Mouse (Mus musculus) embryonic facial prominence, embryonic 12.5 days (tissue): ENCODE data around the gene Fam117a. TPM values are rescaled to one million over a fixed set of nuclear protein-coding genes. Genes with fewer than 3 reads are reported as not detected.

ENCODE experiments used
- ATAC-seq: fragments of 200-750 bp; cut with Nextera tagmentation; 2 replicates; pipeline ENCODE4 v1.8.0; 2017; ENCODE audit not compliant: insufficient number of reproducible peaks, insufficient read depth, low FRiP score, low TSS enrichment
- H3K27ac ChIP-seq: fragments of 300-500 bp; sonication (generic); 2 replicates; pipeline ENCODE4 v1.5.1; 2016; ENCODE audit warnings: mild to moderate bottlenecking
- H3K27me3 ChIP-seq: fragments of 300-500 bp; sonication (generic); 2 replicates; pipeline ENCODE4 v1.6.1; 2016; ENCODE audit warnings: mild to moderate bottlenecking, moderate library complexity
- H3K36me3 ChIP-seq: fragments of 300-500 bp; sonication (generic); 2 replicates; pipeline ENCODE4 v1.6.1; 2016; ENCODE audit warnings: mild to moderate bottlenecking
- H3K4me1 ChIP-seq: fragments of 300-500 bp; sonication (generic); 2 replicates; pipeline ENCODE4 v1.6.1; 2016
- H3K4me2 ChIP-seq: fragments of 300-500 bp; sonication (generic); replicated peaks from 2 replicates; pipeline ENCODE4 v1.6.1; 2016; ENCODE audit warnings: mild to moderate bottlenecking, moderate library complexity
- H3K4me3 ChIP-seq: fragments of 300-500 bp; sonication (generic); 2 replicates; pipeline ENCODE4 v1.5.1; 2016; ENCODE audit warnings: mild to moderate bottlenecking
- H3K9ac ChIP-seq: fragments of 300-500 bp; sonication (generic); 2 replicates; pipeline ENCODE4 v1.6.1; 2016; ENCODE audit warnings: mild to moderate bottlenecking, moderate library complexity
- H3K9me3 ChIP-seq: fragments of 300-500 bp; sonication (generic); 2 replicates; pipeline ENCODE4 v1.6.1; 2016; ENCODE audit warnings: mild to moderate bottlenecking, moderate library complexity
- WGBS: fragments of 180-500 bp; shearing (Covaris S2); methylation state at CpG from one replicate; pipeline ENCODE4 v1.1.7; 2016; 5-methylcytosine and 5-hydroxymethylcytosine counted together
- polyA plus RNA-seq: library from polyadenylated mRNA; unstranded; fragments of >200 nt; fragmentation: Nextera tagmentation; extraction: Ambion mirVana; gene quantifications from 2 replicates; pipeline ENCODE4 v1.2.1, GENCODE M21; 2016

Gene Fam117a
- 18.8 and 20.3 TPM in 2 replicates for polyA plus RNA-seq

DNA sequence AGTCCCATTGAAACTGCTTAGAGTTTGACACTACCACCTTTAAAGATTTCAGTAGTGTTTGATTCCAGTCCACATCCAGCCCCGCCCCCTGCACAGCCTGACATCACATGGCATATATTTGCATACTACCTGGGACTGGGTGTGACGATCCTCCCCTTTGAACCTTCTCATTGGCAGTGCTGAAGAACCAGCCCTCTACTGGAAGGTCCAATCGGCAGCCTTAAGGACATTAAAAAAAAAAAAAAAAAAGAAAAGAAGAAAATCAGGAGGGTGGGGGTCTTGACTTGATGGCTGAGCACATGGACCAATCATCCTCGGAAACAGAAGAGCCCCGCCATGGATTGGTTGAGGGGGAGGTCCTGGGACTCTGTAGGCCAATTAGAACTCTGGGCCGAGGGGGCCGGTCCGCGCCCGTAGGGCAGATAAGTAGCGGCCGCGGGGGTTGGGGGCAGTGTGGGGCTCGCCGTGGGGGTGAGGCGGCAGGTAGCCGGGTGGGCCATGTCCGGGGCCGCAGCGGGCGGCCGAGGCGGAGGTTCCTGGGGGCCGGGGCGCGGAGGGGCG is at the start of gene Fam117a:
Gene Fam117a, plus strand, starts transcription at position 451 of the 561 bp plus-strand sequence.
- Histone ChIP-seq H3K36me3 (no peaks in the 10 kb centered on the region), H3K9ac (peak within 1 kb of the TSS; percentile 83), H3K9me3 (no peaks in the 10 kb centered on the region), H3K27ac (peak within 1 kb of the TSS; percentile 74), H3K4me1 (peaks cover 33% of the 10 kb centered on the region), H3K4me2 (peak within 1 kb of the TSS; percentile 54), H3K27me3 (no peaks in the 10 kb centered on the region), H3K4me3 (peak within 1 kb of the TSS; percentile 95)
- WGBS = 2% methylated on average over 15 of the region's 27 CpGs
- ATAC-seq = peak; percentile 96

DNA sequence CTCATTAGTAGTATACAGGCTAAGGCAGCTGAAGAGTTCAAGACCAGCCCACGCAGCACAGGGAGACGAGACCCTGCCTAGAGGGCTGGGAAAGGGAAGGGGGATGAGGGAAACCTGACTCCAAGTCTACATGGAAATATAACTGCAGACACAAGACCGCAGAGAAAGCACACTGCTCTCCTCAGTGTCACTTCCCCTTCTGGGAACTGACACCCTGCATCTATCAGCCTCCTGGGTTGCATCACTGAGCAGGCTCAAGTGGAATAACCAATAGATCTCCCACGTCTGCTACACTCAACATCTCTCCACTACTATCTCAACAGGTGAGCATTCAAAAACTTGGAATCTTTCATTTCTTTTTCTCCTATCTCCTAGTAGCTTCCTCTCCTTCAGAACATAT is 44.8 kb upstream of the Fam117a start:
- 85% methylated on average over 4 of the region's 4 CpGs for WGBS

DNA sequence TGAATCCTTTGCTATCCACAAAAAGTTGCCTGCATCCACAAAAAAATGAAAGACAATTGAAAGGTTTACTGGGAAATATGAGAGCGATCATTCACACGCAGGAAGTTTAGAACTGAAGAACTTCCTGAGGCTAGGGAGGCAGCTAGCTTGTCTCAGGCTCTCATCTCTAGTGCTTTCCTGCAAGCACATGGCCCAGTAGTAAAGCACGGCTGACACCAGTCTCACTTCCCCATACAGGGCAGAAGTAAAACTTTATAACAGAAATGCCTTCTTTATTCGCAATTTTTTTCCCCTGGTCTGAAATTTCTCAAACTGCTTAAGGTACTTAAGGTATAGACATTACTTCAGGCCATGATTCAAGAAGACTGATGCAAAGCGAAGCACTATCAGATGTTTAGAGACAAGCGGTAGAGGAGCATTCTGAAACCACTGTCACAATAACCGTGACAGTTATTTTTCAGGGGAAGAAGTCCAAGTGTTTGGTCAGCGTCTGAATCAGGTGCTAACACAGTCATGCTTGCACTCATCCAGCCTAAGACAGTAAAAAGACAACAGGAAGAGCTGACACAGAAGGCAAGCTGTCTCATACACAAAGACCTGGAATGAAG is 43.7 kb upstream of the Fam117a start:
- no peak overlapping the region for H3K9ac ChIP-seq
- no peak for ATAC-seq
- H3K27ac ChIP-seq = no peak overlapping the region
- no peak overlapping the region for H3K4me2 ChIP-seq
- H3K9me3 ChIP-seq = no peaks in the 10 kb centered on the region
- WGBS = 94% methylated on average over 8 of the region's 8 CpGs
- no peak overlapping the region for H3K4me3 ChIP-seq
- no peaks in the 10 kb centered on the region for H3K4me1 ChIP-seq
- H3K36me3 ChIP-seq = peaks cover 76% of the 10 kb centered on the region
- H3K27me3 ChIP-seq = no peaks in the 10 kb centered on the region

More for the DNA sequence above, 44.8 kb upstream of the Fam117a start:
- H3K4me2 ChIP-seq = no peak overlapping the region
- no peak overlapping the region for H3K27ac ChIP-seq
- no peaks in the 10 kb centered on the region for H3K9me3 ChIP-seq
- H3K27me3 ChIP-seq = no peaks in the 10 kb centered on the region
- H3K9ac ChIP-seq = no peak overlapping the region
- ATAC-seq = no peak
- H3K4me3 ChIP-seq = no peak overlapping the region
- H3K4me1 ChIP-seq = no peaks in the 10 kb centered on the region
- peaks cover 76% of the 10 kb centered on the region for H3K36me3 ChIP-seq

DNA sequence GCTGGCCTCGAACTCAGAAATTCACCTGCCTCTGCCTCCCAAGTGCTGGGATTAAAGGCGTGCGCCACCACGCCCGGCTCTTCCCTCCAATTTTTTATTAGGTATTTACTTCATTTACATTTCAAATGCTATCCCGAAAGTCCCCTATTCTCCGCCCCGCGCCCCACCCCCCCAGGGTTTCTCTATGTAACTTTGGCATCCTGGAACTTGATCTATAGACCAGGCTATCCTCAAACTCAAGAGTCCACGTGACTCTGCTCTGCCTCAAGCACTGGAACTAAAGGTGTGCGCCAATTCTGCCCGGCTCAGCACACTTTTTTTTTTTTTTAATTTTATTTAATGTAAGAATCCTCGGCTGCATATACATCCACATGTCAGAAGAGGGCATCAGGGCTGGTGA is 41.1 kb upstream of the Fam117a start:
- H3K4me3 ChIP-seq = no peak overlapping the region
- WGBS = 96% methylated on average over 13 of the region's 13 CpGs
- H3K27ac ChIP-seq = no peak overlapping the region
- H3K36me3 ChIP-seq = peaks cover 74% of the 10 kb centered on the region
- H3K9me3 ChIP-seq = no peaks in the 10 kb centered on the region
- no peak overlapping the region for H3K9ac ChIP-seq
- no peak for ATAC-seq
- H3K4me1 ChIP-seq = no peaks in the 10 kb centered on the region
- H3K4me2 ChIP-seq = no peak overlapping the region
- H3K27me3 ChIP-seq = no peaks in the 10 kb centered on the region

DNA sequence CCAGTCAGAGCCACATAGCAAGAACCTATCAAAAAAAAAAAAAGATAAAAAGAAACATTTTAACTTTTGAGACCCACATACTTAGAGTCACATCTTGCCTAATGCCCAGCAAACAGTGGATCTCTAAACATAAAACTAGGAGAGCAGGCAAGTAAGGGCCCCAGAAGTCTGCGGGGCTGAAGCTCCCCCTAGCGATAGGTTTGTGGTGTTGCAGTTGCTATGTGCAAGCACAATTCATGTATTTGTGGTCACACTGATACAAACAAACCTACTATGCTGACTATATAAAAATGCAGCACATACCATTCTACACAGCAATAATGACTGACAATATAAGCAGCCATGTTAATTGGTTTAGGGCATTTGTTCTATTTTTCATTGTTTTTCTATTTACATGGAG is 38.7 kb upstream of the Fam117a start:
- Histone ChIP-seq H3K9me3 (no peaks in the 10 kb centered on the region), H3K27me3 (no peaks in the 10 kb centered on the region), H3K4me2 (no peak overlapping the region), H3K36me3 (peaks cover 77% of the 10 kb centered on the region), H3K9ac (no peak overlapping the region), H3K4me3 (no peak overlapping the region), H3K27ac (no peak overlapping the region), H3K4me1 (no peaks in the 10 kb centered on the region)
- ATAC-seq = no peak
- 27% methylated on average over 2 of the region's 2 CpGs for WGBS

DNA sequence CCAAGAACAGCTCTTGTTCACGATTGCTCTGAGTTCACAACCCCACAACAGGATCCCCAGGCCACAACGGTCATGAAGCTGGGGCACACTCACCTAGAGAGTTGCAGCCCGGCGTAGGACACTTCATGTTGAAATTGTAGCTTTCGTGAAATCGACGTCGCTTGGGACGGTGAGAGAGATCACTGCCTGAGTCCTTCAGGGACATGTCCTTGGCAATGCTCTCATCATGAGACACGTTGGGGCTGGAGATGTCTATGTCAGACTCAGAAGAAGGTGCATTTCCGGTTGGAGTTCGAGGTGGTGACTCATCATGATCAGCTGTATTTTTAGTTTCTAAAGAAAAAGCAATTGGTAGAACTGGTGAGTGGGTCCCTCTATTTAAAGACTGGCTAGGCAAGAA is 36.9 kb upstream of the Fam117a start:
- Histone ChIP-seq H3K9me3 (no peaks in the 10 kb centered on the region), H3K36me3 (peaks cover 63% of the 10 kb centered on the region), H3K9ac (no peak overlapping the region), H3K27me3 (no peaks in the 10 kb centered on the region), H3K4me3 (no peak overlapping the region), H3K27ac (no peak overlapping the region), H3K4me1 (no peaks in the 10 kb centered on the region), H3K4me2 (no peak overlapping the region)
- 92% methylated on average over 12 of the region's 12 CpGs for WGBS
- no peak for ATAC-seq

DNA sequence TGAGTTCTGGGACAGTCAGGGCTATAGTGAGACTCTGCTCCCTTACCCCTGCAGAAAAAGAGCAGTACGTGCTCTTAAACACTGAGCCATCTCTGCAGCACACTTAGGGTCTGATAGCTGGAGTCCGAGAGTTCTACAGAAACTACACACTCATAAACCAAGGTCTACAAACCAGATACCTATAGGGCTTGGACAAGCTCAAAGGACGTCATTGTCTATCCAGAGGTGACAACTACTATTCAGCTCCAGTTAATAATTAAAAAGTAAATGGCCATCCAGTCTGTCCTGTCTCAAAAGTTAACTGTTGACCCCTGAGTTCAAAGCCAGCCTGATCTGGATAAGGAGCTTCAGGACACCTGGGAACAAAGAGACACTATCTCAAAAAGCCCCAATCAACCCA is 35.0 kb upstream of the Fam117a start:
- no peaks in the 10 kb centered on the region for H3K4me1 ChIP-seq
- no peak overlapping the region for H3K4me2 ChIP-seq
- no peak overlapping the region for H3K4me3 ChIP-seq
- no peak overlapping the region for H3K27ac ChIP-seq
- ATAC-seq = no peak
- H3K9me3 ChIP-seq = no peaks in the 10 kb centered on the region
- no peaks in the 10 kb centered on the region for H3K27me3 ChIP-seq
- WGBS = 96% methylated on average over 3 of the region's 3 CpGs
- no peak overlapping the region for H3K9ac ChIP-seq
- peaks cover 66% of the 10 kb centered on the region for H3K36me3 ChIP-seq

DNA sequence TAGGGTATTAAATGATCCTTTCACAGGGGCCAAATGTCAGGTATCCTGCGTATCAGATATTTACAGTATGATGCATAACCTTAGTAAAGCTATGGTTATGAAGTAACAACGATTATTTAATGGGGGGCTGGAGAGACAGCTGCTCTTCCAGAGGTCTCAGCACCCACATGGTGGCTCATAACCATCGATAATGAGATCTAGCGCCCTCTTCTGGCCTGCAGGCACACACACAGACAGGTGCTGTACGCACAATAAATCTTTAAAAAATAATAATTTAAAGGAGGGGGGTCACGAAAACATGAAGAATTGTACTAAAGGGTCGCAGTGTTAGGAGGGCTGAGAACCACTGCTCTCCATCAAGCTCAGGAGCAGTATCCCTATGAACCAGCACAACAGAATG is 31.2 kb upstream of the Fam117a start:
- no peaks in the 10 kb centered on the region for H3K9me3 ChIP-seq
- no peaks in the 10 kb centered on the region for H3K27me3 ChIP-seq
- H3K36me3 ChIP-seq = peaks cover 36% of the 10 kb centered on the region
- no peak for ATAC-seq
- no peak overlapping the region for H3K9ac ChIP-seq
- H3K27ac ChIP-seq = no peak overlapping the region
- peaks cover 6% of the 10 kb centered on the region; the same call in 1 of the 2 replicates for H3K4me1 ChIP-seq
- WGBS = 93% methylated on average over 7 of the region's 7 CpGs
- no peak overlapping the region for H3K4me3 ChIP-seq
- no peak overlapping the region for H3K4me2 ChIP-seq

DNA sequence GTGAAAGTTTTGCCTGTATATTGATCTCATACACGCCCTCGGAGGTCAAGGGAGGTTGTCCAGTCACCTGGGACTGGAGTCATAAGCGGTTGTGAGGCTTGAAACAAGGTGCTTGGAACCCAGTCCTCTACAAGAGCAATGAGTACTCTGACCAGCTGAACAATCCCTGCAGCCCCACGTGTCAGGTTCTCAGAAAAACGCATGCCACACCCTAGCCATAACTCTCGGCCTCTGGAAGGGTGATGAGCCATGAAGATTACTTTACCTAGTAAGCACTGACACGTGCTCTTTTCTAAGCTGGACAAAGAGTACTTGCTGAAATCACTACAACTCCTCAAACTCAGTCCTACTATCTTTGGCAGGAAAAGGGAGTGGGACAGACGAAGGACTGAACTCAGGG is 29.3 kb upstream of the Fam117a start:
- H3K9me3 ChIP-seq = no peaks in the 10 kb centered on the region
- H3K9ac ChIP-seq = no peak overlapping the region
- H3K4me1 ChIP-seq = peaks cover 15% of the 10 kb centered on the region
- H3K4me2 ChIP-seq = no peak overlapping the region
- no peaks in the 10 kb centered on the region for H3K27me3 ChIP-seq
- no peak overlapping the region for H3K27ac ChIP-seq
- no peak overlapping the region for H3K4me3 ChIP-seq
- ATAC-seq = no peak
- 90% methylated on average over 8 of the region's 8 CpGs for WGBS
- H3K36me3 ChIP-seq = peaks cover 17% of the 10 kb centered on the region

DNA sequence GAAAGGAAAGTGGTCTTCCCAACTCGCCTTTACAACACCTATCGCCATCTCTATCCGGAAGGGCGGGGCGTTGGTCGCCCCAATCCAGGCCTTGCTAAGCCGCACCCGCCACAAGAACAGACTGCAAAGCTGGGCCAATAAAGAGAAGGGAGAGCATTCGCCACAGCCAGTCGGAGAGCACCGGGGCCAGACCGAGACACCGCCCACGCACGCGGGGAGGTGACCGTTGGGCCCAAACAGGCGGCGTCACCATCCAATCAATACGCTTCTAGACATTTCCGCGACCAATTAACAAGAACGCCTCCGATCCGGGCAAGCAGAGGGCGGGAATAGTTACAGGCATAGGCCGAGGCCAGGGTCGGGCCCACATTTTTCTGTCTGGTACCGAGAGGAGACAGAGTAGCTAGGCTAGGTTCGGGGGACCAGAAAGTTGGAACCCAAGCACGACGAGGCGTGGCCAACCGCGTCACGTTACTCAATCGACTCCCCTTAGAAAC is 27.3 kb upstream of the Fam117a start:
- ATAC-seq = peak; percentile 96
- H3K27ac ChIP-seq = peak overlapping the region; percentile 94
- peaks cover 15% of the 10 kb centered on the region for H3K4me1 ChIP-seq
- peaks cover 7% of the 10 kb centered on the region for H3K36me3 ChIP-seq
- peak overlapping the region; percentile 91 for H3K4me3 ChIP-seq
- H3K4me2 ChIP-seq = peak overlapping the region; percentile 59
- H3K9ac ChIP-seq = peak overlapping the region; percentile 97
- no peaks in the 10 kb centered on the region for H3K27me3 ChIP-seq
- 0% methylated on average over 37 of the region's 37 CpGs for WGBS
- H3K9me3 ChIP-seq = no peaks in the 10 kb centered on the region

DNA sequence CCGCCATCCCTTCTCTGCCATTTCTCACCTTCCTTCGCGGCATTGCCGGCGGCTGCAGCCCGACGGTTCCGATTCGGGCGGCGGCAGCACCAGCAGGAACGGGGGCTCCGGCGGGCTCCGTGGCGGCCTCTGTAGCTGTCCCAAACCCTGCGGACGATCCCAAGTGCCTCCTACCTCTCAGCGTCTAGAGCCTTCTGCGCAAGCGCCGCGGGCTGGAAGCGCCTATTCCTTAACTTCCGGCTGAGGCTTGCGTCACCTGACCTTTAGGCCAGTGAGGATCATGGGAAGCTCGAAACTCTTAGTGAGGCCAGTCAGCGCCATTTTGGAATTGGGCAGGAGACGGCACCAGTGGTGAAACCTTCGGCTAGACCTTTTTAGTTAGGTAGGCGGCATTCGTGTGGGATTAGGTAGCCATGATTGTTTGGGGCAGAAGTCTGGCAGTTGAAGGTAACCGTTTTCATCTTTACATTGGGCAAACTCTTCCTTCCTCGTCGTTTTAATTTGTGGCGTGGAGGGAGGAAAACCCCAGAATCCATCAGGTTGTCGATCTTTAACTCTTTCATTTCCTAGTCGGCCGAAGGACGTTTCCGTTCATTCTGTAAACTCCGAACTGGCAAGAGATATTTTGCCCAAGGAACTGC is 26.7 kb upstream of the Fam117a start, which contains the start of gene Kat7:
Gene Kat7, minus strand, starts transcription at position 240 of the 641 bp plus-strand sequence.
- H3K36me3 ChIP-seq = peaks cover 7% of the 10 kb centered on the region
- H3K27me3 ChIP-seq = no peaks in the 10 kb centered on the region
- peak within 1 kb of the TSS; percentile 94 for H3K27ac ChIP-seq
- H3K4me3 ChIP-seq = peak within 1 kb of the TSS; percentile 91
- H3K9ac ChIP-seq = peak within 1 kb of the TSS; percentile 97
- under 1% methylated on average over 42 of the region's 42 CpGs for WGBS
- ATAC-seq = peak; percentile 90
- peak within 1 kb of the TSS; percentile 62 for H3K4me2 ChIP-seq
- peaks cover 15% of the 10 kb centered on the region for H3K4me1 ChIP-seq
- H3K9me3 ChIP-seq = no peaks in the 10 kb centered on the region
